Mouse (Mus musculus) midbrain, embryonic 12.5 days (tissue): ENCODE data around the gene Crybg2. TPM values are rescaled to one million over a fixed set of nuclear protein-coding genes. Genes with fewer than 3 reads are reported as not detected.
A peak's percentile ranks its signal among the peaks of the same experiment; 100 is the strongest.

Source experiments
- ATAC-seq: fragments of 200-750 bp; cut with Nextera tagmentation; 2 replicates; pipeline ENCODE4 v1.8.0; 2017; ENCODE audit warnings: low read depth, moderate TSS enrichment, moderate library complexity; ENCODE audit not compliant: low FRiP score
- H3K27ac ChIP-seq: fragments of 300-500 bp; sonication (generic); replicated peaks from 2 replicates; pipeline ENCODE4 v1.5.1; 2016; ENCODE audit warnings: mild to moderate bottlenecking
- H3K27me3 ChIP-seq: fragments of 300-500 bp; sonication (generic); 2 replicates; pipeline ENCODE4 v1.6.1; 2016; ENCODE audit warnings: mild to moderate bottlenecking
- H3K36me3 ChIP-seq: fragments of 300-500 bp; sonication (generic); 2 replicates; pipeline ENCODE4 v1.6.1; 2016
- H3K4me1 ChIP-seq: fragments of 300-500 bp; sonication (generic); 2 replicates; pipeline ENCODE4 v1.6.1; 2016
- H3K4me2 ChIP-seq: fragments of 300-500 bp; sonication (generic); replicated peaks from 2 replicates; pipeline ENCODE4 v1.6.1; 2016; ENCODE audit warnings: mild to moderate bottlenecking, moderate library complexity
- H3K4me3 ChIP-seq: fragments of 300-500 bp; sonication (generic); 2 replicates; pipeline ENCODE4 v1.5.1; 2016; ENCODE audit warnings: mild to moderate bottlenecking
- H3K9ac ChIP-seq: fragments of 300-500 bp; sonication (generic); replicated peaks from 2 replicates; pipeline ENCODE4 v1.6.1; 2016; ENCODE audit warnings: mild to moderate bottlenecking, moderate library complexity
- H3K9me3 ChIP-seq: fragments of 300-500 bp; sonication (generic); 2 replicates; pipeline ENCODE4 v1.6.1; 2016; ENCODE audit warnings: mild to moderate bottlenecking
- WGBS: fragments of 180-500 bp; shearing (Covaris S2); methylation state at CpG from one replicate; pipeline ENCODE4 v1.1.7; 2016; 5-methylcytosine and 5-hydroxymethylcytosine counted together
- polyA plus RNA-seq: library from polyadenylated mRNA; unstranded; fragments of >200 nt; fragmentation: Nextera tagmentation; extraction: Ambion mirVana; gene quantifications from 2 replicates; pipeline ENCODE4 v1.2.1, GENCODE M21; 2016

The Crybg2 gene
- polyA plus RNA-seq, 1 experiment from 2014 or later: 1.7 TPM

GRCm38 (mm10) chr4:134020621-134021020, 40.0 kb upstream of the Crybg2 start:
- Histone ChIP-seq H3K27me3 (peaks cover 13% of the 10 kb centered on the region), H3K4me3 (no peak overlapping the region), H3K9me3 (no peaks in the 10 kb centered on the region), H3K4me2 (peak overlapping the region; percentile 54), H3K36me3 (no peaks in the 10 kb centered on the region), H3K9ac (no peak overlapping the region), H3K4me1 (peaks cover 46% of the 10 kb centered on the region), H3K27ac (peak overlapping the region; percentile 90)
- no peak for ATAC-seq
- 3% methylated on average over 11 of the region's 11 CpGs for WGBS

GRCm38 (mm10) chr4:134025802-134026201, 34.8 kb upstream of the Crybg2 start:
- Histone ChIP-seq H3K9me3 (no peaks in the 10 kb centered on the region), H3K36me3 (no peaks in the 10 kb centered on the region), H3K27ac (no peak overlapping the region), H3K9ac (no peak overlapping the region), H3K4me3 (no peak overlapping the region), H3K4me2 (no peak overlapping the region), H3K27me3 (peaks cover 5% of the 10 kb centered on the region; the same call in 1 of the 2 replicates), H3K4me1 (no peaks in the 10 kb centered on the region)
- WGBS: 29% methylated on average over 9 of the region's 9 CpGs
- no peak for ATAC-seq

- Histone ChIP-seq H3K9ac (no peak overlapping the region), H3K27me3 (no peaks in the 10 kb centered on the region), H3K4me1 (no peaks in the 10 kb centered on the region), H3K4me2 (no peak overlapping the region), H3K36me3 (no peaks in the 10 kb centered on the region), H3K27ac (no peak overlapping the region), H3K4me3 (no peak overlapping the region), H3K9me3 (no peaks in the 10 kb centered on the region)
- no peak for ATAC-seq
- WGBS: 6% methylated on average over 16 of the region's 16 CpGs
These were observed 24.7 kb upstream of the Crybg2 start for GRCm38 (mm10) chr4:134035953-134036352.

GRCm38 (mm10) chr4:134041317-134042123, 19.1 kb upstream of the Crybg2 start:
- no peaks in the 10 kb centered on the region for H3K27me3 ChIP-seq
- no peak overlapping the region for H3K9ac ChIP-seq
- H3K27ac ChIP-seq: no peak overlapping the region
- 69% methylated on average over 9 of the region's 9 CpGs for WGBS
- H3K9me3 ChIP-seq: no peaks in the 10 kb centered on the region
- no peaks in the 10 kb centered on the region for H3K36me3 ChIP-seq
- no peak overlapping the region for H3K4me3 ChIP-seq
- peaks cover 6% of the 10 kb centered on the region for H3K4me1 ChIP-seq
- H3K4me2 ChIP-seq: no peak overlapping the region
- no peak for ATAC-seq

- no peak overlapping the region for H3K4me2 ChIP-seq
- no peaks in the 10 kb centered on the region for H3K36me3 ChIP-seq
- H3K4me1 ChIP-seq: peaks cover 6% of the 10 kb centered on the region
- H3K4me3 ChIP-seq: no peak overlapping the region
- no peaks in the 10 kb centered on the region for H3K9me3 ChIP-seq
- H3K27me3 ChIP-seq: no peaks in the 10 kb centered on the region
- 52% methylated on average over 2 of the region's 2 CpGs for WGBS
- ATAC-seq: no peak
- H3K9ac ChIP-seq: no peak overlapping the region; the same call in 1 of the 2 replicates
- no peak overlapping the region for H3K27ac ChIP-seq
These were observed 17.6 kb upstream of the Crybg2 start for GRCm38 (mm10) chr4:134043041-134043440.

- no peaks in the 10 kb centered on the region for H3K4me1 ChIP-seq
- 87% methylated on average over 5 of the region's 5 CpGs for WGBS
- H3K27ac ChIP-seq: no peak overlapping the region
- H3K9ac ChIP-seq: no peak overlapping the region
- H3K4me3 ChIP-seq: no peak overlapping the region
- no peak overlapping the region for H3K4me2 ChIP-seq
- H3K9me3 ChIP-seq: no peaks in the 10 kb centered on the region
- ATAC-seq: no peak
- H3K27me3 ChIP-seq: no peaks in the 10 kb centered on the region; the same call in 1 of the 2 replicates
- H3K36me3 ChIP-seq: no peaks in the 10 kb centered on the region
These were observed 13.0 kb upstream of the Crybg2 start for GRCm38 (mm10) chr4:134047648-134048047.

GRCm38 (mm10) chr4:134051912-134052311, 8.7 kb upstream of the Crybg2 start:
- ATAC-seq: no peak
- H3K9me3 ChIP-seq: no peaks in the 10 kb centered on the region
- no peaks in the 10 kb centered on the region for H3K4me1 ChIP-seq
- H3K27ac ChIP-seq: no peak overlapping the region
- H3K4me3 ChIP-seq: no peak overlapping the region
- no peaks in the 10 kb centered on the region; the same call in 1 of the 2 replicates for H3K27me3 ChIP-seq
- no peaks in the 10 kb centered on the region for H3K36me3 ChIP-seq
- no peak overlapping the region for H3K9ac ChIP-seq
- 87% methylated on average over 5 of the region's 5 CpGs for WGBS
- H3K4me2 ChIP-seq: no peak overlapping the region

- ATAC-seq: no peak
- Histone ChIP-seq H3K4me1 (no peaks in the 10 kb centered on the region), H3K4me2 (no peak overlapping the region), H3K9ac (no peak overlapping the region), H3K9me3 (no peaks in the 10 kb centered on the region), H3K27ac (no peak overlapping the region), H3K36me3 (no peaks in the 10 kb centered on the region), H3K4me3 (no peak overlapping the region), H3K27me3 (no peaks in the 10 kb centered on the region; the same call in 1 of the 2 replicates)
- 47% methylated on average over 8 of the region's 8 CpGs for WGBS
These were observed 8.1 kb upstream of the Crybg2 start for GRCm38 (mm10) chr4:134052560-134052959.

GRCm38 (mm10) chr4:134053538-134053937, 7.1 kb upstream of the Crybg2 start, which contains the start of gene Zfp683:
Gene Zfp683 (plus strand): TSS chr4:134053838.
- 88% methylated on average over 3 of the region's 3 CpGs for WGBS
- H3K9ac ChIP-seq: no peak within 1 kb of the TSS
- H3K36me3 ChIP-seq: no peaks in the 10 kb centered on the region
- ATAC-seq: no peak
- no peak within 1 kb of the TSS for H3K4me3 ChIP-seq
- peaks cover 2% of the 10 kb centered on the region; the same call in 1 of the 2 replicates for H3K4me1 ChIP-seq
- no peak within 1 kb of the TSS for H3K4me2 ChIP-seq
- H3K27me3 ChIP-seq: no peaks in the 10 kb centered on the region; the same call in 1 of the 2 replicates
- H3K9me3 ChIP-seq: no peaks in the 10 kb centered on the region
- no peak within 1 kb of the TSS for H3K27ac ChIP-seq

GRCm38 (mm10) chr4:134058166-134058715, 2.4 kb upstream of the Crybg2 start:
- no peak for ATAC-seq
- H3K36me3 ChIP-seq: no peaks in the 10 kb centered on the region
- H3K27ac ChIP-seq: no peak overlapping the region
- peaks cover 14% of the 10 kb centered on the region for H3K27me3 ChIP-seq
- no peak overlapping the region for H3K4me2 ChIP-seq
- H3K4me3 ChIP-seq: no peak overlapping the region
- H3K9ac ChIP-seq: no peak overlapping the region
- peaks cover 3% of the 10 kb centered on the region; the same call in 1 of the 2 replicates for H3K4me1 ChIP-seq
- H3K9me3 ChIP-seq: no peaks in the 10 kb centered on the region
- 31% methylated on average over 13 of the region's 14 CpGs for WGBS

GRCm38 (mm10) chr4:134058908-134059307, 1.7 kb upstream of the Crybg2 start:
- Histone ChIP-seq H3K9ac (no peak overlapping the region), H3K27ac (no peak overlapping the region), H3K4me1 (peaks cover 3% of the 10 kb centered on the region; the same call in 1 of the 2 replicates), H3K36me3 (no peaks in the 10 kb centered on the region), H3K4me2 (no peak overlapping the region), H3K4me3 (no peak overlapping the region), H3K27me3 (peaks cover 14% of the 10 kb centered on the region), H3K9me3 (no peaks in the 10 kb centered on the region)
- 87% methylated on average over 6 of the region's 6 CpGs for WGBS
- ATAC-seq: no peak

- no peak for ATAC-seq
- H3K27ac ChIP-seq: no peak overlapping the region
- H3K27me3 ChIP-seq: peaks cover 30% of the 10 kb centered on the region
- no peak overlapping the region for H3K9ac ChIP-seq
- H3K4me3 ChIP-seq: no peak overlapping the region
- no peaks in the 10 kb centered on the region for H3K9me3 ChIP-seq
- WGBS: 63% methylated on average over 17 of the region's 18 CpGs
- no peak overlapping the region for H3K4me2 ChIP-seq
- no peaks in the 10 kb centered on the region for H3K36me3 ChIP-seq
- H3K4me1 ChIP-seq: peaks cover 3% of the 10 kb centered on the region; the same call in 1 of the 2 replicates
These were observed 683 bp downstream of the Crybg2 start for GRCm38 (mm10) chr4:134061166-134061830.
